Mouse (Mus musculus) limb, embryonic 11.5 days (tissue): ENCODE measurements around the gene Ung. TPM values are rescaled to one million over a fixed set of nuclear protein-coding genes. Genes with fewer than 3 reads are reported as not detected.

Source experiments
- ATAC-seq: fragments of 200-750 bp; cut with Nextera tagmentation; 2 replicates; pipeline ENCODE4 v1.8.0; 2017; ENCODE audit warnings: low read depth; ENCODE audit not compliant: insufficient number of reproducible peaks, low FRiP score, low TSS enrichment
- DNase-seq: peaks from one replicate; pipeline ENCODE4 v3.0.0-alpha.2; 2015; ENCODE audit warnings: low spot score
- H3K27ac ChIP-seq: fragments of 300-500 bp; sonication (generic); replicated peaks from 2 replicates; pipeline ENCODE4 v1.5.1; 2014; ENCODE audit warnings: low read depth, mild to moderate bottlenecking, low read length
- H3K27me3 ChIP-seq: fragments of 300-500 bp; sonication (generic); 2 replicates; pipeline ENCODE4 v1.6.1; 2014; ENCODE audit warnings: mild to moderate bottlenecking, low read length, mixed read lengths; ENCODE audit not compliant: control insufficient read depth, insufficient read depth
- H3K36me3 ChIP-seq: fragments of 300-500 bp; sonication (generic); 2 replicates; pipeline ENCODE4 v1.6.1; 2014; ENCODE audit warnings: mild to moderate bottlenecking, low read length, moderate library complexity, mixed read lengths; ENCODE audit not compliant: control insufficient read depth, insufficient read depth
- H3K4me1 ChIP-seq: fragments of 300-500 bp; sonication (generic); 2 replicates; pipeline ENCODE4 v1.6.1; 2014; ENCODE audit warnings: low read length, mixed read lengths; ENCODE audit not compliant: control insufficient read depth, insufficient read depth
- H3K4me2 ChIP-seq: fragments of 300-500 bp; sonication (generic); 2 replicates; pipeline ENCODE4 v1.6.1; 2014; ENCODE audit warnings: low read depth, mild to moderate bottlenecking, moderate library complexity; ENCODE audit not compliant: severe bottlenecking
- H3K4me3 ChIP-seq: fragments of 300-500 bp; sonication (generic); 2 replicates; pipeline ENCODE4 v1.5.1; 2014; ENCODE audit warnings: low read depth, low read length
- H3K9ac ChIP-seq: fragments of 300-500 bp; sonication (generic); 2 replicates; pipeline ENCODE4 v1.6.1; 2014; ENCODE audit warnings: mild to moderate bottlenecking, low read length
- H3K9me3 ChIP-seq: fragments of 300-500 bp; sonication (generic); 2 replicates; pipeline ENCODE4 v1.6.1; 2016; ENCODE audit warnings: low read length; ENCODE audit not compliant: control insufficient read depth
- WGBS: fragments of 180-500 bp; shearing (Covaris S2); extraction: QIAGEN DNeasy Blood & Tissue Kit; methylation state at CpG from one replicate; pipeline ENCODE4 v1.1.7; 2014; 5-methylcytosine and 5-hydroxymethylcytosine counted together
- polyA plus RNA-seq: library from polyadenylated mRNA; unstranded; fragments of >200 nt; fragmentation: Nextera tagmentation; extraction: Ambion mirVana; gene quantifications from 2 replicates; pipeline ENCODE4 v1.2.1, GENCODE M21; 2014

Ung gene
- polyA plus RNA-seq, 1 experiment from 2014 or later: 41.8 TPM

- Histone ChIP-seq H3K9ac (no peak overlapping the region), H3K4me3 (no peak overlapping the region), H3K4me1 (no peaks in the 10 kb centered on the region), H3K4me2 (no peak overlapping the region), H3K27me3 (peaks cover 3% of the 10 kb centered on the region; the same call in 1 of the 2 replicates), H3K27ac (no peak overlapping the region), H3K9me3 (no peaks in the 10 kb centered on the region), H3K36me3 (no peaks in the 10 kb centered on the region)
- ATAC-seq (no peak), DNase-seq (no peak)
- WGBS: 91% methylated on average over 11 of the region's 11 CpGs
Measured at GRCm38 (mm10) chr5:114179541-114179940, 49.4 kb downstream of the Ung start.

GRCm38 (mm10) chr5:114183493-114183892, 53.3 kb downstream of the Ung start:
- DNase-seq: no peak
- Histone ChIP-seq H3K4me1 (no peaks in the 10 kb centered on the region), H3K4me2 (no peak overlapping the region), H3K4me3 (no peak overlapping the region), H3K27me3 (no peaks in the 10 kb centered on the region), H3K27ac (no peak overlapping the region), H3K36me3 (no peaks in the 10 kb centered on the region), H3K9me3 (no peaks in the 10 kb centered on the region), H3K9ac (no peak overlapping the region)
- no peak for ATAC-seq
- 93% methylated on average over 2 of the region's 2 CpGs for WGBS

DNA sequence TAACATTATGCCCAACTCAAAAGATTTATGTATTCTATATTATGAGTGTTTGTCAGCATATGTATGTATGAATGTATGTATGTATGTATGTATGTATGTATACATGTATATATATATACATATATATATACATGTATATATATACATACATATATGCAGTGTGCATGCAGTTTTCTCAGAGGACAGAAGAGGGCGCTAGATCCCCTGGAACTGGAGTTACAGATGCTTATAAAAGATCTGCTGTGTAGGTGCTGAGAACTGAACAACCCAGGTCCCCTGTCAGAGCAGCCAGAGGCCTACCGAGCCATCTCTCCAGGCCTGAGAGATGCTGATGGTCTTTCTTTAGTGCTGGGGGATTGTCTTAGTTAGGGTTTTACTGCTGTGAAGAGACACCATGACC, 56.9 kb downstream of the Ung start:
- WGBS: 63% methylated on average over 2 of the region's 2 CpGs
- Histone ChIP-seq H3K9ac (no peak overlapping the region), H3K27ac (no peak overlapping the region), H3K4me3 (no peak overlapping the region), H3K4me2 (no peak overlapping the region), H3K9me3 (no peaks in the 10 kb centered on the region), H3K27me3 (no peaks in the 10 kb centered on the region), H3K36me3 (no peaks in the 10 kb centered on the region), H3K4me1 (no peaks in the 10 kb centered on the region)
- DNase-seq (no peak), ATAC-seq (no peak)

Other genes with a start within 250 kb of the Ung start
- gene Coro1c, start 221.6 kb upstream of the Ung start, polyA plus RNA-seq: 94.9 and 107 TPM in 2 replicates
- gene Ssh1, start 136.5 kb upstream of the Ung start, polyA plus RNA-seq: 27.3 and 28.1 TPM in 2 replicates
- gene Dao, start 126.7 kb upstream of the Ung start, polyA plus RNA-seq: not detected in 2 replicates
- gene Usp30, start 64.9 kb upstream of the Ung start, polyA plus RNA-seq: 11.7 and 13.3 TPM in 2 replicates
- gene Svop, start 38.8 kb upstream of the Ung start, polyA plus RNA-seq: 0.24 TPM in 1 of 2 replicates, not detected in the other
- gene Alkbh2, start 2.2 kb upstream of the Ung start, polyA plus RNA-seq: 13.4 and 14.6 TPM in 2 replicates
- 2.1 and 4.5 TPM in 2 replicates for gene Acacb, start 16.1 kb downstream of the Ung start, polyA plus RNA-seq
- not detected in 2 replicates for gene Foxn4, start 143.4 kb downstream of the Ung start, polyA plus RNA-seq
- 0.45 and 0.65 TPM in 2 replicates for gene Myo1h, start 158.8 kb downstream of the Ung start, polyA plus RNA-seq